In genomic region chr2:77170633-77171105, GRCm38 (mm10) we compare ENCODE assay signal across 8 mouse cellular contexts. TPM values are rescaled to one million over a fixed set of nuclear protein-coding genes. Genes with fewer than 3 reads are reported as not detected.
A peak's percentile ranks its signal among the peaks of the same experiment; 100 is the strongest.
DNase-seq lines count a peak whose midpoint lies in the region; ATAC-seq and TF ChIP-seq lines count a peak whose summit lies in the region.

Gene Ccdc141, minus strand, starts transcription at chr2:77170636.

- no peak for TF ChIP-seq POLR2A in liver, adult 2 months (IDR thresholded peaks at IDR 0.05; ENCODE audit: extremely low read depth, insufficient read depth, low read length)

- peak within 1 kb of the TSS; percentile 61 for H3K9ac ChIP-seq in embryonic facial prominence, embryonic 14.5 days (ENCODE audit: low read depth, low read length)
- peak within 1 kb of the TSS; percentile 78 for H3K9ac ChIP-seq in liver, adult 2 months (ENCODE audit: low read depth, low read length)

- H3K79me2 ChIP-seq in liver, adult 2 months (ENCODE audit: control insufficient read depth, insufficient read depth, low read length), result peaks cover 7% of the 10 kb centered on the region; the same call in 1 of the 2 replicates

- WGBS in embryonic facial prominence, embryonic 14.5 days, result 17% methylated on average over 3 of the region's 6 CpGs
- WGBS in liver, adult 2 months, result 0% methylated on average over 3 of the region's 6 CpGs

- no peak for ATAC-seq in embryonic facial prominence, embryonic 14.5 days (ENCODE audit: low read depth)

- 0 out of 2 replicates have a peak, but pooled peaks cover 3% of the 10 kb centered on the region for H3K27me3 ChIP-seq in embryonic facial prominence, embryonic 14.5 days (replicated peaks; ENCODE audit: control insufficient read depth, insufficient read depth, low read length)
- no peaks in the 10 kb centered on the region for H3K27me3 ChIP-seq in liver, adult 2 months (ENCODE audit: control insufficient read depth, insufficient read depth, low read length)

- H3K27ac ChIP-seq in embryonic facial prominence, embryonic 14.5 days (replicated peaks; ENCODE audit: low read depth, low read length), result peak within 1 kb of the TSS; percentile 75
- peak within 1 kb of the TSS; percentile 92 for H3K27ac ChIP-seq in liver, adult 2 months (replicated peaks; ENCODE audit: insufficient read depth, low read depth, low read length)

- DNase-seq in left cerebral cortex, adult 18-20 months (ENCODE audit: low spot score in 2 of 2), result no peak
- DNase-seq in left cerebral cortex, adult 11 months (ENCODE audit: low spot score), result no peak
- peak; percentile 46 for DNase-seq in embryonic facial prominence, embryonic 14.5 days (ENCODE audit: low spot score)
- no peak for DNase-seq in heart, postnatal 4 days
- peak; percentile 90 for DNase-seq in liver, adult 2 months (ENCODE audit: extremely low read depth, low read depth, low spot score)
- DNase-seq in MN1 (ENCODE audit: low spot score), result no peak
- DNase-seq in kidney, postnatal 25 days, result no peak
- no peak for DNase-seq in natural killer cell, adult 2 months (ENCODE audit: low spot score in 2 of 2)

- peak within 1 kb of the TSS; percentile 51 for H3K4me3 ChIP-seq in embryonic facial prominence, embryonic 14.5 days (ENCODE audit: low read depth, low read length)
- H3K4me3 ChIP-seq in liver, adult 2 months (ENCODE audit: insufficient read depth, low read depth, low read length), result peak within 1 kb of the TSS; percentile 69

- TF ChIP-seq CTCF in liver, adult 2 months (IDR thresholded peaks at IDR 0.05; ENCODE audit: low read depth, low read length), result no peak

- H3K4me1 ChIP-seq in embryonic facial prominence, embryonic 14.5 days (ENCODE audit: control insufficient read depth, insufficient read depth, low read length), result peaks cover 18% of the 10 kb centered on the region
- peaks cover 12% of the 10 kb centered on the region for H3K4me1 ChIP-seq in liver, adult 2 months (ENCODE audit: control insufficient read depth, insufficient read depth, low read length)

- peak within 1 kb of the TSS; percentile 92 for H3K4me2 ChIP-seq in embryonic facial prominence, embryonic 14.5 days (ENCODE audit: low read depth, low read length)

- H3K36me3 ChIP-seq in embryonic facial prominence, embryonic 14.5 days (ENCODE audit: control insufficient read depth, insufficient read depth, low read length), result no peaks in the 10 kb centered on the region
- H3K36me3 ChIP-seq in liver, adult 2 months (ENCODE audit: control insufficient read depth, insufficient read depth, low read length), result peaks cover 6% of the 10 kb centered on the region

- H3K9me3 ChIP-seq in embryonic facial prominence, embryonic 14.5 days (ENCODE audit: control insufficient read depth, low read length), result no peaks in the 10 kb centered on the region

RNA-seq across cellular contexts. Expression of gene Ccdc141, which starts in this region (rescaled TPM):
- 10 to 100 TPM; 18.4 to 21.2 TPM for total RNA-seq in left cerebral cortex, adult 18-20 months (2021)
- 26.4 and 31.2 TPM in 2 replicates for polyA plus RNA-seq in embryonic facial prominence, embryonic 14.5 days (2014; fragmentation: Nextera tagmentation; extraction: Ambion mirVana)
- total RNA-seq in heart, postnatal 4 days (2021), result 100 to 1,000 TPM; 228 to 229 TPM
- 17.4 and 17.7 TPM in 2 replicates for total RNA-seq in liver, adult 2 months (2014; rRNA removed)
- polyA plus RNA-seq in liver, adult 2 months (2012; rRNA removed), result 4.3 and 8.6 TPM in 2 replicates

Comparison
In these comparisons a context has a peak if more than half of its experiments do, and no peak if none do; other contexts are left out.
1. RNA of gene Ccdc141 (total RNA-seq): 228 to 229 TPM in heart, postnatal 4 days; 18.4 to 21.2 TPM in left cerebral cortex, adult 18-20 months and 17.4 to 17.7 TPM in liver, adult 2 months; every median in the first group is over 10 times any median in the second.
2. DNase-seq: peak in embryonic facial prominence, embryonic 14.5 days (single experiment) and liver, adult 2 months (single experiment); none in left cerebral cortex, adult 18-20 months (0 of 2), left cerebral cortex, adult 11 months (single experiment), heart, postnatal 4 days (single experiment), MN1 (single experiment), kidney, postnatal 25 days (0 of 2) and natural killer cell, adult 2 months (0 of 2).